Mouse (Mus musculus) neutrophil, adult 5-6 weeks (primary cell): ENCODE measurements around the gene Tigd3. TPM values are rescaled to one million over a fixed set of nuclear protein-coding genes. Genes with fewer than 3 reads are reported as not detected.

ENCODE experiments used
- ATAC-seq: fragments of 151-379, 151-347 bp; 2 replicates; pipeline ENCODE4 v1.8.0; 2017; ENCODE audit warnings: mild to moderate bottlenecking, moderate TSS enrichment; ENCODE audit not compliant: insufficient number of reproducible peaks, poor library complexity, low FRiP score, severe bottlenecking; ENCODE audit errors: extremely low read depth
- total RNA-seq: library from RNA; stranded (forward); fragments of 200-1000 nt; gene quantifications from 2 replicates; pipeline ENCODE4 v1.2.3, GENCODE M21; 2017

The Tigd3 gene
- total RNA-seq, 1 experiment from 2014 or later = 1.5 TPM

DNA sequence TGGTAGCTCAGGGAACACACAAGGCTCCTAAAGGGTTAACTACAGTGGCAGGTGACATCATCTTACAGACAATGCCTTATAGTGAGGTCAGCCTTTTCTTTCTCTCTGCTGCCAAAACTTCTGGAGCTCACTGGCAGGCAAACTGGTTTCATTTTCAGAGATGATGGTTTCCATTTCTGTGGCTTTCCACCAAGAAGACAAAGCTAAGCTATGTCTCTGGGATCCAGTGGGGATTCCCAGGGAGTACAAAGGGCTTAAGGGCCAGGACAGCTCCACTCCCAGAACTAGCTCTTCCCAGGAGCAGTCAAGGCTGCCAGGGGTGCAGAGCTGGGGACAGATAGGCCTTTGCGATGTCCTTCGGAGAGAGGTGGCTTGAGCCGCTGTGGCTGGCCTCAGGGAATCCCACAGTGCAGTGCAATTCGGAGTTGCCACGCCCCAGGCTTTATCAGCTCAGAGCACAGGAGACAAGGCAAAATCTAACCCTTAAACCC, 42.4 kb downstream of the Tigd3 start:
- no peak for ATAC-seq

DNA sequence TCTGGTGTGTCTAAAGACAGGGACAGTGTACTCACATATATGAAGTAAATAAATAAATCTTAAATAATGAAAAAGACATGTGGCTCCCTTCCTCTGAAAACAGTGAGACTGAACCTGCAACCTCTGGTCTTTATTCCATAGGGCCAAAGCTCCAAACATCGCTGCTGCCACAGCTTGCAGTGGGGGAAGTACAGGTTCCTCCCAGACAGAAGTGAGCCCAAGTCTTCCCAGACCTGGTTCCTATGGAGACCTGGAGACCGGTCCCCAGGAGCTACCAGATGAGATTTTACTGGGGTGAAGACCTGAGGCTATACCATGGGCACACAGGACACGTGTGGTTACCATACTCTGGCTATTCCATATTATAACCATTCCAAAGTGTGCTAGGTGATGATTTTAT, 43.1 kb downstream of the Tigd3 start:
- no peak for ATAC-seq

DNA sequence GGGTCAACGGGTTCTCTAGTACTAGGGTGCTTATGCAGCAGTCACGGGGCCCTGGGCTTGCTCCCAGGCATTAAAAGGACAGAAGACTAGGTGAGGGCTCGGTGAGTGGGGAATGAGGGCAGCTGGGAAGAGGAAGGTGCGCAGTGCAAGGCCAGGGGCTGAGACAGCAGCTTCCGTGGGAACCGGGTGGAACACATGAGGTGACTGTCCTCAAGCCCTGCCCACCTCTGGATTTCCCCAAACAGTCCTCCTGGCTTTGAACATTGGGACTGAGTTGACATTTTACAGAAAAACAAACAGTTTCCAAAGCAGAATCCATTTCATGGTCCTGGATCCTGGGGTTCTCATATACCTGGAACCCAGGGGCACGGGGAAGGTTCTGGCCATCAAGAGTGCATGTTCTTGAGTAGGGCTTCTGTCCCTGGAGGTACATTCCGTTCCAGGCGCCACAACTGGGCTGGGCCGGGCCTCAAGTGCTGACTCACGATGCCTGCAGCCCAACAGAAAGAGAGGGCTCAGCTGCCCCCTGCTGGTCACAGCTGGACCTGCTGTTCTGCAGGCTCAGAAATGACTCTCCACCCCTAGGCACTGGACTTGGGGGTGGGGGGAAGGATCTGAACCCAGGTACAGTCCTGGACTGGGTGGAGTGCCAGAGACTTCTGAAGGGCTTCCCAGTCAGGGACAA, 44.0 kb downstream of the Tigd3 start:
- ATAC-seq = peak; percentile 31

DNA sequence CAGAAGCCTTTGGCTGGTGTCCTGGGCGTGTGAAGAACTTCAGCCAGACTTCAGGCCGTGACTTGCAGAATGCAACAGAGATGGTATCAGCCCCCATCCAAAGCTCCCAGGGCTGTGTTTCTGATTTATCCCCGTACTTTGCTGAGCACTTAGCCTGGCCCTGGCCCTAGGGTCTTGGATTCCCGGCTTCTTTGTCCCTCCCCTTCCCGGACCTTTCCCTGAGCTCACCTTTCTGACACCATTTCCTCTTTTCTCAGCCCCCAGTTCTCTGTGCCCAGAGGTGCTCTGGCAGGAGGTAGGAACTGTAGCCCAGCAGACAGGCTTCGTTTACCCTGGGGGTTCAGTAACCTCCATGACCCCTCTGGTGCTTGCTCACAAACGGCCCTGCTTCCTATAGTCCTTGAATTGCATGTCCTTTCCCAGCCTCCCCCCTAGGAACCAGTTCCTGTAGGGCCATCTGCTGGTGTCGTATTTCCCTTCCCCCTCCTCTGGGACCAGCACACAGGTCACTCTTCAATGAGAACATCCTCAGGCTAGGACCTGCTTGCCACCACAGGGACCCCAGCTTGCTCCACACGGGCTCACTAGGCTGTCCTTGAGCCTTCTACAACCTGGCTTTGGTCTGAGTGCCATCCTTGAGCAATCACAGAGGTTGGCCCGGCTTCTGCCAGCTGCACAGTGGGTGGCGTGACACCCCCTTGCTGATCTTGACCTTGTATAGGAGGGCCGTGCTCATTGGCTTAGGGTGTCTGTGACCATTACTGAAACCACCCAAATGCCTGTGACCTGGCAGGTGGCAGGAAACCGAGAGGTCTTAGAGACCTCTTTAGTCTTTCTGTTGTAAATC, 44.9 kb downstream of the Tigd3 start:
- ATAC-seq = peak; percentile 2; the same call in 1 of the 2 replicates

DNA sequence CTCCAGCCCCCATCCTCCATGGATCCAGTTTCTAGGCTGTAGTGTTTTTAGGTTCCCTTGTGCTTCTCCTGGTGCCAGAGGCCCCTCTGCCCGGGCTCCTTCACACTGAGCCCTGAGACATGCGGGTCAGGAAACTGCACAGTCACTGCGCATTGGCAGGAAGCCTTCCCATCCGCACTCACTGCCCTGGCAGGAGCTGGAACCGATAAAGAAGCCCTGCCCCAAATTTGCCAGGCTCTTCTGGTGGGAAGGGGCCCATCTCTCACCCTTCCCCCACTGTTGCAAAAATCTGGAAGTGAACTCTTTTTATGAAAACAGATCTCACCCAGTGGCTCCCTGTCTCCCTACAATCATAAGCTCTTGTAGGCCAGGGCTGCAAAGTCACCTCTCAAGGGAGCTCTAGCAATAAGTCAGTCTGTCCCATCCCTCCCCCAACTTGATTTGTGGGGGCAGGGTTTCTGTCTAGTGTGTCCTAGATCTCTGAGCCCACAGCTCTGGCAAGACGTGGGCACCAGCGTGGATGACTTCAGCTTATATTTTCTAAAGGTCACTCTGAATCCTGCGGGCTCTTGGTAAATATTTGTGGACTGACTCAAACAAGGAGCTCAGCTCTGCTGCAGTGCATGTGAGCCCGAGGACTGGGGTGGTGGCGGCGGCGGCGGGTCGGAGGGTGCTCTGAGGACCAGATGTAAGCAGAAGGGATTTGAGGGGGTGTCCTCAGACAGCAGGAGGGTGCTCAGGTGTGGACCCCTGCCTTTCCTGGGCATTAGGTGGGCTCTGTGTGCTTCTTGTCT, 45.7 kb downstream of the Tigd3 start:
- no peak for ATAC-seq

DNA sequence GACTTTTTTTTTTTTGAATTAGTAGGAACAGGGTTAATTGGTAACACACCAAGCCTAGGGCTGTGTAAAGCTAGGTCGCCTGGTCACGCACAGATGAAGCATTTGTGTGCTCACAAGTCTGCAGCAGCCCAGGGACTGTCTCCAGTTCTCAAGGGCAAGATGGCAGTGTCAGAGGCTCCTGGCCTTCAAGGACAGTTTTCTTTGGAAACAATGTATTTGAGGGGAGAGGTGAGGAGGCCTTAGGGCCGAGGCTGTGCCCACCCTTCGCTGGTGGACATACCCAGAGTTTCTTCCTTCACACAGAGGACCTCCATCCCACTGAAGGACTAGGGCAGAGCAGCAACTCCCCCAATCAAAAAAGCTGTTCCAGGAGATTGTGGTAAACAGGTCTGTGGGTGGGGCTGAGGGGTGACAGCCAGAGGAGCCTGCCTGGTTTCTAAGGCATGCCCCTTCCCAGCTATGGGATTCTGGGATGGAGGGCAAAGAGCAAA, 46.6 kb downstream of the Tigd3 start:
- ATAC-seq = no peak

DNA sequence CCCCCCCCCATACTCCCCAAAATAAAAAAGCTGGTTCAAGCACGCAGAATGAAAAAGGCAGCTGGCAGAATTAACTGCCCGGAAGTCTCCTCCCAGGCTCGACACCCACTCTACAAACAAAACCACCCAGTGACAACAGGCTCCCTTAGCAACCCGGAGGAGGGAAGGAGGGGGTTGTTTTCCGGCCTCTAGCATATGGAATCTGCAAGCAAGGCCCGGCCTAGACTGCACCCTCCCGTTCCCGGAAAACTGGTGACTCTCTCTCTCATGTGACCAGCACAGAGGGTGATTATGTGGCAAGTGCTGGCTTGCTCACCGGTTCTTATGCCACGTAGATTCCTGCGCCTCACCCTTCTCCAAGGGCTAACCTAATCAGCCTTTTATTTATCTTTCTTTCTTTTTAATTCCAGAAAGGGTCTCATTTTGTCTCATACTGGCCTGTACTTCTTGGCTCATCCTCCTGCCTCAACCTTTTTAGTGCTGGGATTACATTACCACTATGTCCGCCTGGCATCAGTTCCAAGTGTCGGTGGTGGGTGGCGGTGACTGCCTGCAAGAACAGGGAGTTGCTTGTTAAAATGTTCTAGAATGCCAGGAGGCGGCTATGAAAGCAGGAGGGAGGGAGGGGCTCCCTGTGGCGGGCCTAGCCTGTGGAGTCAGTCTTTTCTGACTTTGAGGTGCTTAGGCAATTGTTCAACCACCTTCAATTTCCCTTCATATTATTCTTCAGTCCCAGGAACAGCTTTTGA, 47.2 kb downstream of the Tigd3 start:
- peak; percentile 24 for ATAC-seq

DNA sequence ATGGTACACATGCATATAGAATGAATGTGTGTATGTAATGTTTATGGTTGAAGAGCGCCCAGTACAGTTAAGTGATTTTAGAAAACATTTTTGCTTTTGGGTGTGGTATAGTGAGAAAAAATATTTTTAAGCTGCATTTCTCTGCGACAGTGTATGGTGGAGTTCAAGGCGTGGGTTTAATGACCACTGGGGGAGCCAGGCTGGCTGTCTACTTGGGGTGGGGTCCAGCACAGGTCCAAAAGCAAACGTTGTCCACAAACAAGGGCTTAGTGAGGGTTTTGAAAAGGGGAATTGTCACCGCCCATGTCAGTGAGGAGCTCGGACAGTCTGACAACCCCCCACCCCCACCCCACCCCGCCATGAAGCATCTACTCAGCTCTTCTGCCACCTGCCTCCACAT, 47.8 kb downstream of the Tigd3 start:
- no peak for ATAC-seq

DNA sequence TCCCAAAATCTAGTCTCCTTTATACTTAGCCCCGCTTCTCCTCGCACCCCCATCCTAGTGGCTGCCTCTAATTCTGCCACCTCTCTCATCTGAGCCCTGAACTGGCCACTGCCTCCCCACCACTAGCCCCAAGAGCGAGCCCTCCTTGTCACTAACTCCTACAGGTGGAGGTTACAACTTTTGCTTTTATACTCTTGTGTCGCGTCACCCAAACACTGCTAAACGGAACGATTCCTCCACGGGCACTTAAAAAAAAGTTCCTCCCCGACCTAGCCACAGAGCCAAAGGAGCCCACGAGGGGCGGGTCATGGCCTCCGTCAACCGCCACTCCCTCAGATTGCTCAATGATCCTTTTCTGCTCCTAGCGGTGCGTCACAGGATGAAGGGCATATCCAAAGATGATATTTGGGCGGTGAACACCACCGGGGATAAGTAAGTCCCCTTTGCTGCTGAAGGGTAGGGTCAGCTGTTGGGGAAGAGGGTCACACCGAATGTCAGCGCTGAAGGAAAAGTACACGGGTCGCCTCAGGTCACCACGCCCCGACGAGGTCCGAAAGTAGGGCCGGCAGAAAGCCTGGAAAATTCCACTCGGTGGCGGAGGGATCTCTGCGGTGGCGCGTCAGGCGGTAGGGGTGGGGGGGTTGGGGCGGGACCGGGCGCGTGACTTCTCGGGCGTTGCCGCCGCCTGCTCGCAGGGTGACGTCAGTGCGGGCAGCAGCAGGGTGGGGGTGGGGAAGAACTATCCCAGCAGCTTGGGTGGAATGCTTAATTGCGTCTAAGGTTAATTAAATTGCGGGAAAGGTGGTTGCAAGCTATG, 48.4 kb downstream of the Tigd3 start:
- peak; percentile 35 for ATAC-seq

DNA sequence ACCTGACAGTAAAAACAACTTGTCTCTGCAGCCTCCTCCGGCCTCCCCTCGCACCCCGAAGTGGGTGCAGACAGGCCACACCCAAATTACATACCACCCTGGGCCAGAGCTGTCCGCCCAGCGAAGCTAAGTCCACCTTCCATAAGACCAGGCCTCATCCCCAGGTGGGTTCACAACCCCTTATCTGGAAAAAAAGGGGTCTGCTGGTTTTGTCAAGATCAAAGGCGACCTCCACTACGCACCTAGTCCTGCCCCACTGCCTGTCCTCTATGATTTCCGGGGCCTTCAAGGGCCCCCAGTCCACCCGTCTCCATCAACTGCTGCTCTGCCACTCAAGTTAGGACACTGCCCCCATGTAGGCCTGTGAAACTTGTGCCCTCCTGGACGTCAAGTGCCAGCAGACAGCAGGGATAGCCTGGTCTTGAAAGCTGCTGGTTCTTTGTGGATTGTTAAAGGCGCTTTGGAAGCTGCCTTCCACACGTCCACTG, 49.1 kb downstream of the Tigd3 start:
- ATAC-seq = no peak

DNA sequence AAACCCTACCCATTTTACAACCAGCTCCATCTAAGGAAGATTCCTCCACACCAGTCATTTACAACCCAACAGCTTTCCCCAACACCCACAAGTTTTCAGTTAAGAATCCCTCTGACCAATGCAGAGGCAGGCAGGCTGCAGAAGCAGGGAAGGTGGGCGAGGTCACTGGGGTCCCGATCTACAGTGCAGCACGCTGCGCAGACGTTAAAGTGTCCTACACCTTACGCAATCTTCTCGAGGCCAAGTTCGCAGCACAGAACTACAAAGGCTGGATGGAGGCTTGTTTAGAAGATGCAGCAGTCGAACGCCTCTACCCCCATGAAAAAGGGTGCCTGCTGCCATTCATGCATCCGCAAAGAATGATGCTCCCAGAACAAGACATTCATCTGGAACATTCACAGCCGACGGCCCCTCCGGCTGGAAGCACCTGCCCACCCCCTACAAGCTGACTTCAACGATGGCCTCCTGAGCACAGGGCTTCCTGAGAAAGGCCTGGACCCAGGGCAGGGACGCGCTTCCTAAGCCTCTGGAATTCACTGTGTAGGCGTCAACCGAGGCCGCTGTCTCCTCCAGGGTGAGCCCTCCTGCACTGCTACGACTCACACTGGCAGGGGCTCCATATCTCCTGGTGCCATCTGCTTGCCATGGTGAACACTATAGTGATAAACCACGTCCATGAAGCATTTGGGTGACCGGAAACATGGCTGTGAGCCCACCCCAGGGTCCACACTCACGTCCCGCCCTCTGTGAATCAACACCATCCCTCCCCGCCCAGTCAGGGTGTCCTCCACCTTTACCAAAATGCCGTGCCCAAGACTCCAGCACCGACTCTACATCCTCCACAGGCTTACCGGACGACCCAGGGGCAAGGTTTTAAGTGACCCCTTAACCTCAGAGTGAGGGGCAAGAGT, 49.9 kb downstream of the Tigd3 start:
- no peak for ATAC-seq

DNA sequence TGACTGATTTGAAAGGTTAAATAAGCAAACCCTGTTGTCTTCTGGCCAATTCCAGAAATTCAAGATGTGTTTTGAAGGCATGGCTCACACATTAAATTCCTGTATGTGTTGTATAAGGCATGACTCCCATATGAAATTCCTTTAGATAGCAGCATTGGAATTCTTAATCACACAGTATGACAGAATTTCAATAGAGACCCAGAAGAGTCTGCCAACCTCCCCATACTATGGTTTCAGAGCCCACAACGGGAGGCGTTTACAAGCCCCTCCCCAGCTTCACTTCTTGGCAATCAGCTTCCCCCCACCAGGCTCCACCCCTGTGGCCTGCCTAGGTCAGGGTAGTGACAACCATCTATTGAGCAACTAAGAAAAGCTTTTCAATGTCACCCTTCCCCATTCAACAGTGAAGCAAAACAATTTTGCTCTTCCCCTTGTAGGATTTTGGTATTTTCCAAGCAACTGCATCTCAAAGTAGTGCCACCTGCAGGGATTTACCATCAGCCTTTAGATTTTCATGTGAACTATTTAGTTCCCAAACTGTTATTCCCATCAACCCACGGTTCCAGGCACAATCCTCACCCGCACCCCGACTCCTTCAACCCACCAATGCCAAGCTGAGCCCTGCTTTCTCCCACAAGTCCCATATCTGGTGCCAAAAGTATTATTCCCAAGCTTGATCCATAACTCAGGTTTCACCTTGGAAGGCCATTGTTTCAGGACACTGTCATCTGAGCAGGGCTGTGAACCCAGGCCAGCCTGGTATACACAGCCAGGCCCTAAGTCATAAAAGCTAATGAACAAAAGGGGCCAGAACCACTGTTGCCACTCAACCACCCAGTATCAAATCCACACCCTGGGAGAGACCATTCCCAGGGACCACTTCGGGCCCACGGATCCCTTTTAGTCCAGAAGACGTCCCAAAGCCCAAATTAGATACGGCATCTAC, 50.9 kb downstream of the Tigd3 start:
- 0 out of 2 replicates have a peak, but pooled peaks have one; percentile 2 for ATAC-seq

DNA sequence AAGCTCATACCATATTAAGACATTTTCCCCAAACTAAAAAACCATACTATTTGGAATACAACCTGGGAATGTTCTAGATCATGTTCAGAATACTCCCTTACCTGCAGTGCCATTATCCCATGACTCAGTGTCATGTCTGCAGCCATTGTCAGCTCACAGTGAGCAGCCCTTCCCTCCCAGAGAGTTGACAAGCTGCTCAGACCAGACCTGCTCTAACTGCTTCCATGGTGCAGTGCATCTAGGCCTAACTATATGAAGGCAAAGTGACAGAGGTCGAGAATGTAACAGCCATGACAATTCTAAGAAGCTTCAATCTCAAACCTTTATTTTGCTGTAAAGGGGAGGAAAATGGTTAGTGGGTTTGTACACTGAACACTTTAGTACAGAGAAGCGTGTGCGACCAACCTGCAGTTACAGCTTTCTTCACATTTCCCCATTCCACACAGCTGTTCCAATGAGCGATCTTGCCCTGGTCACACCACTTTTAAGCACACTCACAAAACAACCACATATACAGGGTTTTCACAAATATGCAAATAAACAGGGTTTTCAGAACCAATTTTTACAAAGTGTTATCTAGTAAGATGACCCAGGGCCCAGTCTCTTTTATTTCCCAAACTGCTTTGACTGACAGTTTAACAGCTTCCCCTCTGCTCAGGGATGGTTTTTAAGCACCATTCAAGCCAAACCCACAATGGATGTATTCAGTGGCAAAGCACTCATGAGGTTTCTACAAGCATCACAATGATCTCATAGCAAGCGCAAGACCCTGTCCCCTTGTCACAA, 51.8 kb downstream of the Tigd3 start:
- ATAC-seq = no peak

DNA sequence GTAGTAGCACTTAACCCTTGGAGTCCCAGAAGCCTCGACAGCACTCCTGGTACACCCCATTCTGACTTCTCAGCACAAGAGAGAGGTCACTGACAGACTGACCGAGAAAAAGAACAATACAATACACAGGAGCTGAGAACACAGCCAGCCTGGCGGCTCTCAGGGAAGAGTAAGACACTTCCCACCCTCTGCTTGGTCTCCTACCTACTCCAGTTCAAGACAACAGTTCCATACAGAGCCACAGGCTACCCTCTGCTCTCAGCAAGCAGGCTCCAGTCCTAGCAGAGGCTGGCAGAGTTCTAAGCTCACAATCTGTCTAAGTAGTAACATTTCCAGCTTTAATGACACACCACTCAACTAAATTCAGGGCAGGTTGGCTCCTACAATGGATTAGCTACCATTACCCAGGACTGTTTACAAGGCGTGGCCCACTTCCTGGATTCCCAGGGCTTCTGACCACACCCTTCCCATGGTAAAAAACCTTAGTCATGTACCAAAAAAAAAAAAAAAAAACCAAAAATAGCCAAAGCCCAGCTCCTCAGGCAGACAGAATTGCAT, 52.5 kb downstream of the Tigd3 start:
- no peak for ATAC-seq
